Comparison of ENCODE assay signal across 15 mouse cellular contexts in the genomic region with DNA sequence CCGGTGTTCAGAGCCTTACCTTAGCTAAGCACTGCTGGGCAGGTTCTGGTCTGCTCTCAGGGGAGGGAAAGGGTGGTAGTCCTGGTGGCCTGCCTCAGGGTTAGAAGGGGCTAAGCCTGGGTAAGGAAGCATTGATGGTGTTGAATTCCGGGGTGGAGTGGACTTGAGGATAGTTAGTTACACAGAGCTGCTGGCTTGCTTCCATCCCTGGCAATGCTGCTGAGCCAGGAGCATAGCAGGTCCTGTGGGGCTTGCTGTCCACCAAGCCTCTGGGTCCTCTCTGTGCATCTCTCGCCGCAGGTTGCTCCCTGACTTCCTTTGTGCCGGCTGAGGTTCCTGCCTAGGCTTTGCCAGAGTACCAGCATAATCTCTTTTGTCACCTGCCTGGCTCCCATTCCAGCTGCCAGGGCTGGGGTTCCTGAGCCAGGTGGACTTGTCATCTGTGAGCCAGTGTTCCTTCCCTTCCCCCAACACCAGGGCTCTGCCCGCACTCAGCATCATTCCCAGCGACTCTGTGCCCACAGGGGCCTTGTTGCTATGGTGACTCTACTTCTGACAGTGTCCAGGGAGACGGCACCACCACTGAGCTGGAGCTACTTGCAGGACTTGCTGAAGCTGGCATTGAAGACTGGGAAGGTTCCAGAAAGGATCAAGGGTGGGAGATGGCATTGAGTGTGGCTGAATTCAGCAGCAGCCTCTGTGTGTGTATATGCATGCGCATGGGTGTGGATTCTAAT.
DNase-seq lines count a peak whose midpoint lies in the region; ATAC-seq and TF ChIP-seq lines count a peak whose summit lies in the region.
"Had no signal": no experiment of that assay in that cellular context is flagged by ENCODE, and none has a peak within 500 bp of the region (broad histone marks: within the 10 kb centered on the region; RNA-seq: fewer than 3 reads in every experiment).

No protein-coding gene starts in this region.

- no peak overlapping the region for H3K4me2 ChIP-seq in hindbrain, postnatal 0 days (ENCODE audit: low read depth, low read length)
- H3K4me2 ChIP-seq: liver, embryonic 15.5 days had no signal

- TF ChIP-seq CTCF in hindbrain, postnatal 0 days (IDR thresholded peaks at IDR 0.05; ENCODE audit: low read depth): no peak

- no peaks in the 10 kb centered on the region for H3K9me3 ChIP-seq in hindbrain, postnatal 0 days (ENCODE audit: low read length)
- H3K9me3 ChIP-seq: limb, embryonic 10.5 days; liver, embryonic 15.5 days had no signal

- DNase-seq in frontal cortex, postnatal 36 days (ENCODE audit: low spot score in 2 of 2): no peak
- DNase-seq in right cerebral cortex, adult 18-20 months: peak; percentile 45
- DNase-seq in right cerebral cortex, postnatal 25 days: no peak
- DNase-seq in hindbrain, postnatal 0 days (ENCODE audit: low spot score): peak; percentile 81
- no peak for DNase-seq in kidney, adult 18-20 months
- DNase-seq in heart, postnatal 14 days: no peak
- DNase-seq: gastrocnemius, postnatal 14 days; kidney, postnatal 36 days; lung, postnatal 4 days; spleen, adult 18-20 months had no signal

- H3K9ac ChIP-seq in hindbrain, postnatal 0 days (replicated peaks; ENCODE audit: low read length): no peak overlapping the region
- H3K9ac ChIP-seq: liver, embryonic 15.5 days had no signal

- H3K27ac ChIP-seq in hindbrain, postnatal 0 days: peak overlapping the region; percentile 51; the same call in 1 of the 2 replicates
- H3K27ac ChIP-seq: limb, embryonic 10.5 days; liver, embryonic 15.5 days; stomach, postnatal 0 days had no signal

- H3K4me1 ChIP-seq in hindbrain, postnatal 0 days (ENCODE audit: insufficient read depth, low read length): peaks cover 18% of the 10 kb centered on the region
- H3K4me1 ChIP-seq: liver, embryonic 15.5 days had no signal

- intact Hi-C loops in heart, postnatal 14 days (cut with DNase I): no loop called here

- no peaks in the 10 kb centered on the region for H3K27me3 ChIP-seq in hindbrain, postnatal 0 days (ENCODE audit: insufficient read depth, low read length)
- H3K27me3 ChIP-seq: liver, embryonic 15.5 days had no signal

- no peaks in the 10 kb centered on the region; the same call in 1 of the 2 replicates for H3K36me3 ChIP-seq in hindbrain, postnatal 0 days (ENCODE audit: insufficient read depth, low read length)
- H3K36me3 ChIP-seq: limb, embryonic 10.5 days; liver, embryonic 15.5 days had no signal

- H3K4me3 ChIP-seq in hindbrain, postnatal 0 days (ENCODE audit: low read length): no peak overlapping the region
- H3K4me3 ChIP-seq: limb, embryonic 10.5 days; liver, embryonic 15.5 days had no signal

- WGBS in hindbrain, postnatal 0 days: 41% methylated on average over 9 of the region's 9 CpGs

- peak; percentile 39 for ATAC-seq in frontal cortex, adult (ENCODE audit: low TSS enrichment)
- ATAC-seq in hindbrain, postnatal 0 days: peak; percentile 85
- no peak for ATAC-seq in erythroblast, adult 5-6 weeks (replicated peaks; ENCODE audit: low FRiP score, poor library complexity, severe bottlenecking)

Comparison
In these comparisons a context has a peak if more than half of its experiments do, and no peak if none do; other contexts are left out.
1. DNase-seq: peak in right cerebral cortex, adult 18-20 months (single experiment) and hindbrain, postnatal 0 days (single experiment); none in frontal cortex, postnatal 36 days (0 of 2), right cerebral cortex, postnatal 25 days (single experiment), kidney, adult 18-20 months (single experiment) and heart, postnatal 14 days (0 of 2).